Mouse (Mus musculus) mesoderm, embryonic 11.5 days (tissue): Measurements from ENCODE around the gene Hmgb3.

Experiments used
- DNase-seq: peaks from one replicate; pipeline ENCODE4 v3.0.0-alpha.2; 2012; ENCODE audit warnings: low read depth, low spot score

The Hmgb3 gene

GRCm38 (mm10) chrX:71589181-71589580 lies 33.5 kb downstream of the Hmgb3 start:
- no peak for DNase-seq

DNA sequence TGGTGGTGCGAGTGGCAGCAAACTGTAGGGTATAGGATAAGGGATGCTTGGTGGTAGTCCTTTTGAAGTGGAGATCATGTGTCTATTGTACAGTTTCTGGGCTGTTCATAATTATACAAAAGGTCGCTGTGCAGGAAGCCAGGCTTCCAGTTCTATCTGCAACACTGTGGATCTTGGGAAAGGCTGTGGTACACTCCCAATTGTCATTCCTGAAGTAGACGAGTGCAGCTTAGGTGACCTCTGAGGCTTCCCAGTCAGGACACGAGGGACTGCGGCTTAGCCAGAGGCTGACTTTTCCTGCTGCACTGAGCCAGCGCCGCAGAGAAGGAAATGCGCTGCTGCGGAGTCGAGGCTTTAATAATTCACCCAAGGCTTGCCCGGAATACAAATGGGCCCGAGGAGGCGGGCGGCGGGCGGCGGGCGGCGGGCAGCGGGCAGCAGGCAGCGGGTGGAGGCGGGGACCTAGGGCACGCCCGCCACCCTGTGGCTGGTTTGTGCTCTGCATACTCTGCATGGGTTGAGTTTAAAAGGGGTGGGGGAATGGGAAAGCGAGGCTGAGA lies 45.4 kb downstream of the Hmgb3 start:
- peak; percentile 59 for DNase-seq
